Mouse (Mus musculus) testis, adult 2 months (tissue): ENCODE results near the gene Gfod1.

Experiments used
- CTCF ChIP-seq: fragments of 200-500 bp; IDR thresholded peaks from 2 replicates; pipeline ENCODE4 v1.5.1; 2012; ENCODE audit warnings: low read depth, mild to moderate bottlenecking, inconsistent platforms, low read length, moderate library complexity; ENCODE audit not compliant: control insufficient read depth, insufficient read depth, insufficient replicate concordance
- POLR2A ChIP-seq: fragments of 200-500 bp; IDR thresholded peaks from 2 replicates; pipeline ENCODE4 v1.6.1; 2012; ENCODE audit warnings: low read depth, mild to moderate bottlenecking, inconsistent platforms, low read length, moderate library complexity; ENCODE audit not compliant: control insufficient read depth

DNA sequence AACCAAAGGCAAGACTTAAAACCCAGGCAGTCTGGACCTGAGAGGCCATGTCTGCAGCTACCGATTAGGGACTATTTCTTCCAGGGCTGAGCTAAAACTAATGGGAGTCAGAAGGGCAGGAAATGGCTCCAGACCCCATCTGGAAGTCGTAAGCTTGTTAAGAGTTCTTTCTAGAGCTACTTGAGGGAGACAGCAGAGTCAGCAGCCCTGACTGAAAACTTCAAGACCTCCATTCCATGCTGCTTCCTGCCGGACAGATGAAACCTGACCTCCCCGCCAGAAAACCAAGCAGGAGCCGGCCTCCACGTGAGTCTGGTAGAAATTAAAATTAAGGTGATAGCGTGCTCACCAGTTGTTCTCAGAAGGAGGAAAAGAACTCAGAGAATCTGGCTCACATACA lies 60.2 kb downstream of the Gfod1 start:
- TF ChIP-seq POLR2A = no peak
- TF ChIP-seq CTCF = no peak
